Mouse (Mus musculus) midbrain, postnatal 0 days (tissue): ENCODE data around the gene Cdc25b. TPM values are rescaled to one million over a fixed set of nuclear protein-coding genes. Genes with fewer than 3 reads are reported as not detected.

Source experiments
- ATAC-seq: fragments of 200-750 bp; cut with Nextera tagmentation; 2 replicates; pipeline ENCODE4 v1.8.0; 2017; ENCODE audit warnings: moderate number of reproducible peaks, mild to moderate bottlenecking, moderate TSS enrichment, moderate library complexity; ENCODE audit not compliant: low FRiP score
- DNase-seq: peaks from one replicate; pipeline ENCODE4 v3.0.0-alpha.2; 2015; ENCODE audit warnings: low spot score
- H3K27ac ChIP-seq: fragments of 300-500 bp; sonication (generic); 2 replicates; pipeline ENCODE4 v1.5.1; 2014; ENCODE audit warnings: low read depth, mild to moderate bottlenecking, low read length, mixed read lengths
- H3K27me3 ChIP-seq: fragments of 300-500 bp; sonication (generic); 2 replicates; pipeline ENCODE4 v1.6.1; 2014; ENCODE audit warnings: low read length, control low read depth, mixed read lengths; ENCODE audit not compliant: insufficient read depth
- H3K36me3 ChIP-seq: fragments of 300-500 bp; sonication (generic); 2 replicates; pipeline ENCODE4 v1.6.1; 2014; ENCODE audit warnings: low read length, control low read depth, mixed read lengths; ENCODE audit not compliant: insufficient read depth
- H3K4me1 ChIP-seq: fragments of 300-500 bp; sonication (generic); 2 replicates; pipeline ENCODE4 v1.6.1; 2014; ENCODE audit warnings: mild to moderate bottlenecking, control low read depth, antibody characterized with exemption, low read length, mixed read lengths; ENCODE audit not compliant: insufficient read depth
- H3K4me2 ChIP-seq: fragments of 300-500 bp; sonication (generic); 2 replicates; pipeline ENCODE4 v1.6.1; 2014; ENCODE audit warnings: low read depth, mild to moderate bottlenecking, low read length, mixed read lengths; ENCODE audit not compliant: poor library complexity, severe bottlenecking
- H3K4me3 ChIP-seq: fragments of 300-500 bp; sonication (generic); 2 replicates; pipeline ENCODE4 v1.5.1; 2014; ENCODE audit warnings: low read depth, mild to moderate bottlenecking, low read length, moderate library complexity
- H3K9ac ChIP-seq: fragments of 300-500 bp; sonication (generic); replicated peaks from 2 replicates; pipeline ENCODE4 v1.6.1; 2014; ENCODE audit warnings: mild to moderate bottlenecking, low read length, moderate library complexity, mixed read lengths; ENCODE audit not compliant: poor library complexity, severe bottlenecking
- H3K9me3 ChIP-seq: fragments of 300-500 bp; sonication (generic); 2 replicates; pipeline ENCODE4 v1.6.1; 2016; ENCODE audit warnings: low read length, control low read depth
- CTCF ChIP-seq: IDR thresholded peaks from 2 replicates; pipeline ENCODE4 v1.5.1; 2016; ENCODE audit warnings: antibody characterized with exemption, mild to moderate bottlenecking
- WGBS: fragments of 180-500 bp; shearing (Covaris S2); extraction: QIAGEN DNeasy Blood & Tissue Kit; methylation state at CpG from one replicate; pipeline ENCODE4 v1.1.7; 2014; 5-methylcytosine and 5-hydroxymethylcytosine counted together
- polyA plus RNA-seq: library from polyadenylated mRNA; unstranded; fragments of >200 nt; fragmentation: Nextera tagmentation; extraction: Ambion mirVana; gene quantifications from 2 replicates; pipeline ENCODE4 v1.2.1, GENCODE M21; 2015
- total RNA-seq: library from RNA; depleted of rRNA; stranded (reverse); fragments of >200 nt; gene quantifications from 2 replicates; pipeline ENCODE4 v1.2.3, GENCODE M21; 2014

The Cdc25b gene
- total and polyA plus RNA-seq, 2 experiments from 2014 or later: 10.0 to 15.1 TPM

- H3K9me3 ChIP-seq: no peaks in the 10 kb centered on the region
- H3K27me3 ChIP-seq: no peaks in the 10 kb centered on the region
- ATAC-seq (peak; percentile 92), DNase-seq (peak; percentile 86)
- H3K27ac ChIP-seq: peak within 1 kb of the TSS; percentile 97
- H3K4me2 ChIP-seq: peak within 1 kb of the TSS; percentile 96
- peaks cover 27% of the 10 kb centered on the region for H3K4me1 ChIP-seq
- peak within 1 kb of the TSS; percentile 78 for H3K9ac ChIP-seq
- no peaks in the 10 kb centered on the region for H3K36me3 ChIP-seq
- H3K4me3 ChIP-seq: peak within 1 kb of the TSS; percentile 55
- 3% methylated on average over 32 of the region's 57 CpGs for WGBS
- TF ChIP-seq CTCF: peak; percentile 62
Measured at GRCm38 (mm10) chr2:131179990-131180587, 6.7 kb upstream of the Cdc25b start, which contains the start of gene Cenpb. Gene Cenpb, minus strand, starts transcription at chr2:131180067.

DNA sequence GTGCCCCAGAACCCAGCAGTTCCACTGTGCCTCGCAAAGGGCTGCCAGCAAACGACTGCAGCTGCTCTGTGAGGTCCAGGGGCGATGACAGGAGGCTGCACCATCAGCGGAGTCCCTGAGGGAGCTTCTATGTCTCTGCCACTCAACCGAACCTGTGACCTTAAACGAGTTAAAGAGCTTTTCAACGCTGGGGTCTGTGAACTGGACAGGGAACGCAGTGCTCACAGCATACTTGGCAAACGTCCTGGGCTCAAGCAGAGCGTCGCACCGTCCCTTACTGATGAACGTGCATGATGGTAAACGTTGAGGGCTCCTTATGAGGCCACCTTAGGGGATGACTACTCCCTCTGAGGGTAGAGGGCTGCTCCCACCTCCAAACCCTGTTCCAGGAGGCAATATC, 406 bp upstream of the Cdc25b start:
- peak overlapping the region; percentile 62 for H3K4me2 ChIP-seq
- peaks cover 8% of the 10 kb centered on the region; the same call in 1 of the 2 replicates for H3K4me1 ChIP-seq
- H3K9me3 ChIP-seq: no peaks in the 10 kb centered on the region
- DNase-seq: peak; percentile 34
- H3K36me3 ChIP-seq: no peaks in the 10 kb centered on the region
- H3K27ac ChIP-seq: no peak overlapping the region
- H3K9ac ChIP-seq: peak overlapping the region; percentile 48
- ATAC-seq: no peak
- peak overlapping the region; percentile 48 for H3K4me3 ChIP-seq
- no peak for TF ChIP-seq CTCF
- H3K27me3 ChIP-seq: no peaks in the 10 kb centered on the region
- whole genome bisulfite sequencing: 2% methylated on average over 14 of the region's 14 CpGs

DNA sequence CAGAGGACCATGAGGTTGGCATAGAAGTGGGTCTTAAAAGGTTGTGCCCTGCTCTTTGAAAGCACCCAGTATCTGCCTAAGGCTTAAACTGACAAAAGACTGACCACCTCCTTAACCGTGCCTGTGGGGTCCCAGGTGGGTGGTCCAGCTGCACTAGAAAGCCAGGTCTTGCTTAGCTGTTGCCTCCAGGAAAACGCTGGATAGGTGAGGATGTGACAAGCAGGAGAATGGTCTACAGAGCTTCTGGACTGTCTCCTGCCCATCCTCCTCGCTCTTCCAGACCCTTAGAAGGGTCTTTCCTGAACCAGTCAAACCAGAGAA, 813 bp downstream of the Cdc25b start:
- peaks cover 8% of the 10 kb centered on the region; the same call in 1 of the 2 replicates for H3K4me1 ChIP-seq
- no peak for TF ChIP-seq CTCF
- peak overlapping the region; percentile 48 for H3K4me3 ChIP-seq
- ATAC-seq: no peak
- WGBS: 19% methylated on average over 3 of the region's 3 CpGs
- H3K27me3 ChIP-seq: no peaks in the 10 kb centered on the region
- peak overlapping the region; percentile 48 for H3K9ac ChIP-seq
- H3K9me3 ChIP-seq: no peaks in the 10 kb centered on the region
- H3K4me2 ChIP-seq: peak overlapping the region; percentile 62
- H3K36me3 ChIP-seq: peaks cover 5% of the 10 kb centered on the region; the same call in 1 of the 2 replicates
- H3K27ac ChIP-seq: no peak overlapping the region
- DNase-seq: no peak

DNA sequence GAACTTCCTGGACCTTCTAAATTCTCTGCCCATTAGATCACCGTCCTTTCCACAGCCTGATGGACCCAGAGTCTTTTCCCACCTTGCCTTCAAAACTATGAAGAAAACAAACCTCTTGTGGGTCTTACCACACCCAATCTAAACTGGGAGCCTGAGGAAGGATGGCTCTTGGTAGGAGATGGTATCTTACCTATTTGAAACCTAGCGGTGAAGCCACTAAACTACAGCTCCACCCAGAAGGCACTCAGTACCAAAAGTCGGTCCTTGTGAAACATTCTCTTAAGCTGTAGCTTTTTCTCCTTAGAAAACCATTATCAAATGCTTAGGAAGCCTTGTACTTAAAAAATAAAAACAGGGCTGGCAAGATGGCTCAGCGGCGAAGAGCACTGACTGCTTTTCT, 1.6 kb downstream of the Cdc25b start:
- 94% methylated on average over 5 of the region's 5 CpGs for WGBS

GRCm38 (mm10) chr2:131189521-131190309, 3.0 kb downstream of the Cdc25b start:
- Histone ChIP-seq H3K4me3 (no peak overlapping the region), H3K27ac (no peak overlapping the region), H3K4me1 (peaks cover 8% of the 10 kb centered on the region; the same call in 1 of the 2 replicates), H3K9ac (no peak overlapping the region), H3K27me3 (no peaks in the 10 kb centered on the region), H3K36me3 (peaks cover 21% of the 10 kb centered on the region), H3K9me3 (no peaks in the 10 kb centered on the region), H3K4me2 (no peak overlapping the region)
- TF ChIP-seq CTCF: no peak
- no peak for DNase-seq
- no peak for ATAC-seq
- 45% methylated on average over 5 of the region's 5 CpGs for WGBS

More for the DNA sequence above, 1.6 kb downstream of the Cdc25b start:
- Histone ChIP-seq H3K4me3 (no peak overlapping the region), H3K4me1 (peaks cover 8% of the 10 kb centered on the region; the same call in 1 of the 2 replicates), H3K36me3 (peaks cover 12% of the 10 kb centered on the region; the same call in 1 of the 2 replicates), H3K27ac (no peak overlapping the region), H3K4me2 (0 out of 2 replicates have a peak overlapping the region, but pooled peaks have one; percentile 62), H3K27me3 (no peaks in the 10 kb centered on the region), H3K9me3 (no peaks in the 10 kb centered on the region), H3K9ac (no peak overlapping the region)
- TF ChIP-seq CTCF: no peak
- DNase-seq (no peak), ATAC-seq (no peak)
